Mouse (Mus musculus) bone marrow, adult 2 months (tissue): ENCODE results near the gene Grb10. TPM values are rescaled to one million over a fixed set of nuclear protein-coding genes. Genes with fewer than 3 reads are reported as not detected.

Source experiments
- H3K27ac ChIP-seq: fragments of 200-500 bp; 2 replicates; pipeline ENCODE4 v1.5.1; 2012; ENCODE audit warnings: low read depth, mild to moderate bottlenecking, control low read depth, inconsistent platforms, low read length; ENCODE audit not compliant: control insufficient read depth, poor library complexity, insufficient read depth
- H3K4me1 ChIP-seq: fragments of 200-500 bp; 2 replicates; pipeline ENCODE4 v1.6.1; 2011; ENCODE audit warnings: low read length; ENCODE audit not compliant: control insufficient read depth, insufficient read depth
- H3K4me3 ChIP-seq: fragments of 200-500 bp; replicated peaks from 2 replicates; pipeline ENCODE3; 2011; ENCODE audit warnings: mild to moderate bottlenecking, low read depth, low read length, control low read depth; ENCODE audit not compliant: control insufficient read depth
- CTCF ChIP-seq: fragments of 200-500 bp; IDR thresholded peaks from 2 replicates; pipeline ENCODE4 v1.5.1; 2011; ENCODE audit warnings: low read length, control low read depth; ENCODE audit not compliant: control insufficient read depth, insufficient read depth
- POLR2A ChIP-seq: fragments of 200-500 bp; IDR thresholded peaks from 2 replicates; pipeline ENCODE4 v1.6.1; 2011; ENCODE audit warnings: low read depth, mild to moderate bottlenecking, control low read depth, low read length, borderline replicate concordance; ENCODE audit not compliant: control insufficient read depth
- WGBS: fragments of 180-500 bp; shearing (Covaris S2); methylation state at CpG from one replicate; pipeline ENCODE4 v1.1.7; 2018; 5-methylcytosine and 5-hydroxymethylcytosine counted together
- polyA plus RNA-seq: library from polyadenylated mRNA; stranded (reverse); fragments of >200 nt; gene quantifications from 2 replicates; pipeline ENCODE4 v1.2.4, GENCODE M21; 2011; ENCODE audit warnings: low replicate concordance; ENCODE audit not compliant: missing spikeins, insufficient read depth, insufficient read length

The Grb10 gene
- polyA plus RNA-seq, 1 experiment: 17.0 TPM

DNA sequence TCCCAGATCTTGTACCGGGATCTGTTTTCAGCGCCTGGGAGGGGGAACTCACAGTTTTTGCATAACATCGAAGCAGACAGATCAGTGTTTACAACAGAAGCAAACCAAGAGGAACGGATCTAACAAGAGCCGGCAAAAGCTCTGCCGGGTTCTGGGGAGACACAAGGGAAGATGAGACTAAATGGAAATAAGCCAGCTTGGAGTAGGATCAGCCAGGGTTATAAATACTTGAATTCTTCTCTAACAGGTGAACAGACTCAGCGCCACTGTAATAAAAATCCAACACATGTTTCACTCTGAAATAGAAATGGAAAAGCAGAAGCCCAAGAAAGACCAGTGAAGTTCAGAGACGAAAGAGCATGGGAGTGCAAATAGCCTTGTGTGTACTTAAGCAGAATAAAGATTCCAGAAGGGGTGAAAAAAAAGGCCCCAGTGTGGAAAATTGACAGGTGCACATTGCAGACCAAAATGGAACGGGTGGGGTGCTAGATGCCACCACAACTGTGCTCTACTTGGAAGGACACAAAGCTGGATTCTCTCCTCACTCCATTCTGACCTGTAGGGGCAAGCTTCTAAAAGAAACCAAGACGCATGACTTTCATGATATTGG is 145.4 kb downstream of the Grb10 start:
- Histone ChIP-seq H3K27ac (no peak overlapping the region), H3K4me1 (peaks cover 2% of the 10 kb centered on the region)
- 75% methylated on average over 10 of the region's 10 CpGs for WGBS

DNA sequence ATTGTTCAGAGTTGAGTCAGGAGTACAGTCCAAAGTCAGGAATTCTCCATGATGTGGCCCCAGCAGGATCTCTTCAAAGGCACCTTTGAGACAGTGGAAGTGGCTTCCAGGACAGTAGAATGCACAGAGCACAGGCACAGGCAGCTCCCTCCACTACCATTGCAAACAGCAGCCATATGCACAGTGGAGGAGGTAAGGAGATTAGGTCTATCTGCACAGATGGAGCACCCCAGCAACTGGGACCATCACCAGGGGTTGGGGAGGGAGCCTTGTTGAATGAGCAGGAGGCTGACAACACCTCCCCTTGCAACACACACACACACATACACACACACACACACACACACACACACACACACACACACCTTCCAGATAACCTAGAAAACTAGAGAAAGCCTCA is 146.7 kb downstream of the Grb10 start:
- no peak overlapping the region for H3K4me3 ChIP-seq
- no peak for TF ChIP-seq CTCF
- TF ChIP-seq POLR2A: no peak
- no peak overlapping the region for H3K27ac ChIP-seq
- peaks cover 2% of the 10 kb centered on the region for H3K4me1 ChIP-seq

More for the DNA sequence above, 145.4 kb downstream of the Grb10 start:
- H3K4me3 ChIP-seq: no peak overlapping the region
- no peak for TF ChIP-seq POLR2A
- no peak for TF ChIP-seq CTCF

DNA sequence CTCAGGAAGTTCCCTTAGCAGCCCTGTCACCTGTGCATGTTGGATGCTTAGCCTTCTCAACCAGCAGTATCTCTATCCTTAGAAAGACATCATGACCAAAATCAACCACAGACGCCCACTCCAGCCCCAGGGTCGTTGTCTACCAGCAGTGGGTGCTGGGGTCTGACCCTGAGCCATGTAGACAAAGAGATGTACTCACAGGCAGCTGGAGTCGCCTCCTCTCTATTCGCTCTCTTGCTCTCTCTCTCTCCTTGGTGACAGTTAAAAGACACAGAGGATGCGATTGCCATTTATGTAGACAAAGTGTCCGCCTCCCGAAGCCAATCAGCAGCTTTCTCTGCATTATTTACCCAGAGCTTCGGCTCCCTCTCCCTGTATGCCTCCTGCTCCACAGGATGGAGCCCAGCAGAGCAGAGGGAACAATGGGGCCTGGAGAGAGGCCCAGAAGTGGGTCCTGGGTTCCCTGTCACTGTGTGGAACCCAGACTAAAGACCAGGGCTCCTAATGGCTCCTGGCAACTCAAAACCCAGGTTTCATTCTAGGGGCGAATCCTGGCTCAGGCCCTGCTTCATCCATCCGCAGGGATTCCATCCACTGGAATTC is 148.2 kb downstream of the Grb10 start:
- H3K4me1 ChIP-seq: peaks cover 2% of the 10 kb centered on the region

DNA sequence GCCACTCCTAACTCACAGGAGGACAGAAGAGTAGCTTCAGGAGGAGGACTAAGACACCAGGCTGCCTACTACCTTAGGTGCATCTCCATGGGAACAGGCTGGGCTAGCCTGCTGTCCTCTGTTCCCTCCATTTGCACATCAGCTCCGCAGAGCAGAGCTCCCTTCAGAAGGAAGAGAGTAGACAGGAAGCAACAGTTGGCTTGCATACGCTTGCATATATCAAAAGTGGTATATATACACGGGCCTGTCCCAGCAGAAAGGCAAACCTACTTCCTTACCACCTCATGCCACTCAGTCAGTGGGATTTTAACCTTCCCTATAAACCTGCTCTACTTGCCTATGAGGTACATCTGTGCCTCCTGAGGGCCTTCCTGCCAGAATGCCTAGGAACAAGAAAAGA is 149.8 kb downstream of the Grb10 start:
- Histone ChIP-seq H3K27ac (no peak overlapping the region), H3K4me1 (peaks cover 2% of the 10 kb centered on the region), H3K4me3 (no peak overlapping the region)
- 15% methylated on average over 3 of the region's 3 CpGs for WGBS
- TF ChIP-seq POLR2A: no peak
- no peak for TF ChIP-seq CTCF

More for the DNA sequence above, 148.2 kb downstream of the Grb10 start:
- TF ChIP-seq CTCF (no peak), POLR2A (no peak)
- 83% methylated on average over 10 of the region's 10 CpGs for WGBS
- Histone ChIP-seq H3K27ac (no peak overlapping the region), H3K4me3 (no peak overlapping the region)

DNA sequence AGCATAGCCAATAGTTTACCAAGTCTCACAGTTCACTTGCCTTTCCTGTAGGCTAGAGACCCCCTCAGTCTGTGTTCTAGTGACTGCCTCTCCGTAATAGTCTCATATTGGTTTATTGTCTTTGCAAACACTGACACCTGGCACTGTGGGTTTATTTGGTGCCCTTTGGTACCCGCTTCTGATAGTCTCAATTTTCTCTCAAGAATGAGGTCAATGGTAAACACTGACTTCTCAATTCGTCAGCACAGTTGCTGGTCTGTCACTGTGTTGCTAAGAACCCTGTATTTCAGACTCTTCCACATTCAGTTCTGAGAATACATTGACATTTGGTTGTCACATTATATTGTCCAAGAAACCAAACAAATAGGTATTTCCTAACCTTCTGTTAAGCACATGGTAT is 150.4 kb downstream of the Grb10 start:
- WGBS: 68% methylated on average over 3 of the region's 3 CpGs
- H3K4me3 ChIP-seq: no peak overlapping the region
- H3K27ac ChIP-seq: no peak overlapping the region
- peaks cover 2% of the 10 kb centered on the region for H3K4me1 ChIP-seq
- TF ChIP-seq POLR2A (no peak), CTCF (no peak)

DNA sequence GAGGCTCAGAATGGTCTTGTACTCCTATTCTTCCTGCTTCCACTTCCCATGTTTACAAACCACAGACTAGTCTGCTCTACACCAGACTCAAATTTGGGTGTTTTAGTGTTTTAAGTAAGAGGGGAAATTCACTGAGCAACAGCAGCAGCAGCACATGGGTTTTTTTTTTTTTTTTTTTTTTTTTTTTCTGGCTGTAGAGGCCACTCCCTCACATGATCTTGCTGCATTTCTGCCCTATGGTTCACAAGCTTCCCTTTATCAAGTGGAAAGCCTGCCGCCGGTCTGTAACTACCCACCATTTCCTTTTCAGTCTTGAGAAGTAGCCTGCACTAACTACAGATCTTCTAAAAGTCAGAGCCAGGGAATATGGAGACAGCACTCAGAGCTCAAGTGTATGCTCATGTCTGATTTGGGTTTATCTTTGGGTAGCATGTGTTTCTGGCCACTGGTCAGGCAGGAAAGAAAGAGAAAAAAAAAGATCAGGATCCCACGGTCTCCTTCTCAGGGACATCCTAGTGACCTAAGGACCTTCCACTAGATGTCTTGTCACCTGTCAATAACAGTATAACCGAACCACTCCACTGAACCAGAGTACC is 152.0 kb downstream of the Grb10 start:
- Histone ChIP-seq H3K4me1 (peaks cover 2% of the 10 kb centered on the region), H3K27ac (no peak overlapping the region)

DNA sequence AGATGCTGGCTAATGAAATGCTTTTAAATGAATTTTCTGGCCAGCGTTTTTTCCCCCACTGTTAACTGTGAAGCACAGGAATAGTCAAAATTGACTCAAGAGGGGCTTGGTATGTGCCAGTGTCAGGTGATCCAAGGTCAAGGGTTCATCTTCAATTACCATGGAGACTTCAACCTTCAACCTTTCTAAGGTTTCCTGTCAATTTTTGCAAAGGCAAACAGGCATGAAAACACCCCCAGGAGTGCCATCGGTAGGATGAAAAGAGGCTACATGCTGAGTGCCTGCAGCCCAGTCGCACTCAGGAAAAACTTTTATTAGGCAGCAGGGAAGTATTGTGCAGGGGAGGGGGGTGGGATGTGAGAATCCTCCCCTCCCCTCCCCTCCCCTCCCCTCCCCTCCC is 152.6 kb downstream of the Grb10 start:
- WGBS: 36% methylated on average over 3 of the region's 3 CpGs
- Histone ChIP-seq H3K4me3 (no peak overlapping the region), H3K4me1 (peaks cover 2% of the 10 kb centered on the region), H3K27ac (no peak overlapping the region)
- no peak for TF ChIP-seq POLR2A
- no peak for TF ChIP-seq CTCF

More for the DNA sequence above, 152.0 kb downstream of the Grb10 start:
- 20% methylated on average over 4 of the region's 4 CpGs for WGBS
- TF ChIP-seq CTCF (no peak), POLR2A (no peak)
- H3K4me3 ChIP-seq: no peak overlapping the region

DNA sequence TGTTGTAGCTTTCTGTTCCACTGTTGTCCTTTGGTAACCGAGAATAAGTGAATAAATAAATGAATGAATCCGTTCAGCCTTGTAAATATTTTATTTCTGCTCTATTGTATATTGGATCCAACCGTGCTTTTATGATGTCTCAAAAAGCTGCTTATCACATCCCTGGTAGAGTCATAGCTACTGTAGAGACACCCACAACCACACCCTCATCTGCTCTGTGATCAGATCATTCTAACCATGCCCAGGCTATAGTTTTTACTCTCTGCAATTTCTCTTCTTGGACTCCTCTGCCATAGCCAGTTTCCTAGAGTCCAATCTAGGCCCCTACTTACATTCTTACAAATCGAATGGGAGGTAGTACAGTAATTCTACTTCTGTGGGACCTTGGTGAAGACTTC is 153.2 kb downstream of the Grb10 start:
- peaks cover 2% of the 10 kb centered on the region for H3K4me1 ChIP-seq
- H3K4me3 ChIP-seq: no peak overlapping the region
- no peak overlapping the region for H3K27ac ChIP-seq
- TF ChIP-seq POLR2A (no peak), CTCF (no peak)
- 67% methylated on average over 4 of the region's 4 CpGs for WGBS
